Mouse (Mus musculus) layer of hippocampus, adult 18-20 months (tissue): ENCODE results near the gene Ankrd33b. TPM values are rescaled to one million over a fixed set of nuclear protein-coding genes. Genes with fewer than 3 reads are reported as not detected.

ENCODE experiments used
- DNase-seq, 2 experiments: peaks; one replicate each; pipeline ENCODE4 v3.0.0; 2022; ENCODE audit warnings: low spot score in 2 of 2
- total RNA-seq, 2 experiments: library from RNA; stranded (reverse); gene quantifications; 2 replicates each; pipeline ENCODE4 v1.2.3; 2021

Gene Ankrd33b
- total RNA-seq, 2 experiments from 2014 or later: 61.6 to 66.7 TPM

DNA sequence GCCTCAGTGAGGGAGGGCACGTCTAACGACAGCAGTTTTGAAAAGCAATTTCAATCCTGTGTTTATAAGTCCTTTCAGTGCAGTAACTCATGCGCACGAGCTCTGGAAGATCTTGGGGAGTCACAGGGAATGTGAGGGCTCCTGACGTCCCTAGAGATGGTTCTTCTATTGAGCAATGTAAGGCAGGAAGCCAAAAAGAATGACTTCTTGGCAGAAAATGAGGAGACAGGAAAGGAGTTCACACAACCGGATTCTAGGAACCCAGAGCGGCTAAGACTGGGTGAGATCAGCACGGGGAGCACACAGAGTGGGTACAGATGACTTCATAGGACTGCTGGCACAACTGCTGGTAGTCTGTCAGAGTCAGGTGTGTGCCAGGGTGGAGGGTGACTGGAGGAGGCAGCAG is 25.0 kb downstream of the Ankrd33b start:
- no peak for DNase-seq

GRCm38 (mm10) chr15:31342001-31342400 is 25.5 kb downstream of the Ankrd33b start:
- DNase-seq: no peak

- no peak for DNase-seq
Observed at GRCm38 (mm10) chr15:31338656-31339291, 28.8 kb downstream of the Ankrd33b start.

- no peak for DNase-seq
Observed at GRCm38 (mm10) chr15:31337983-31338382, 29.5 kb downstream of the Ankrd33b start.

DNA sequence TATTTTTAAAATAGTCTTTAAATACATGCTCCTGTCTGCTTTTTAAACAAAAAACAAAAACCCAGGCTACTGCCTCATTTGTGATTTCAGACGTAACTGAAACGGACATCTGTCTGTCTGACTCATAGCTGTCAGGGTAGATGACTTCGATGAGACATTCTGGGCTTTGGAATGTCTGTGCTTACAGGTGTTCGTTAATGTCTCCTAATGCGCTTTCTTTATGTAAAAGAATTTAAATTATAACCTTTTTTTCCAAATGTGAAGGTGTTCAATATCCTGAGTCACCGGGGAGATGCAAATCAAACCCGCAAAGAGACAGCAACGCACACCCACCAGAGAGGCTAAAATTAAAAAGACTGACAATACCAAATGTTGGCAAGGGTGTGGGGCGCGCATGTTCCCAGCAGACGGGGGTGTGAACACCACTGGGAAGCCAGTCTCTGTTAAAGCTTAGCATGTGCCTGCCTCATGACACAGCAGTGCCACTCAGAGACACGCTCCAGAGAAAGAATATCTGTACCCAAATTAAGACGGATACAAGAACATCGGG is 30.3 kb downstream of the Ankrd33b start:
- peak; percentile 89 to 94 for DNase-seq

DNA sequence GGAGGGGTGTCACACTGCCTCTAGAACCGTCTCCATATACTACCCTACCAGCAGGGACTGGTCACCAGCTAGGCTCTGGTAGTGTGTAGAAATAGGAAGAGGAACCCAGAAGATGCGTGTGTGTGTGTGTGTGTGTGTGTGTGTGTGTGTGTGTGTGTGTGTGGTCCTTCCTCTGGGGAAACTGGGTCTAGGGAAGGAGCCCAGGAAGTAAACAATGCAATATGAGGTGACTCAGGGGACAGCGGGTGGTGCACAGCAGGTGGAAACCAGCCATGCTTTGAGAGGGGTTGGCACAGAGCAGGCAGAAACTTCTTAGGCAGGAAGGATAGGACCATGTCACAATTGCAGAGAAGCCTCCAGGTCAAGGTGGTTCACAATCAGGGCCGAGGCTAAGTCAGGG is 30.8 kb downstream of the Ankrd33b start:
- no peak for DNase-seq

DNA sequence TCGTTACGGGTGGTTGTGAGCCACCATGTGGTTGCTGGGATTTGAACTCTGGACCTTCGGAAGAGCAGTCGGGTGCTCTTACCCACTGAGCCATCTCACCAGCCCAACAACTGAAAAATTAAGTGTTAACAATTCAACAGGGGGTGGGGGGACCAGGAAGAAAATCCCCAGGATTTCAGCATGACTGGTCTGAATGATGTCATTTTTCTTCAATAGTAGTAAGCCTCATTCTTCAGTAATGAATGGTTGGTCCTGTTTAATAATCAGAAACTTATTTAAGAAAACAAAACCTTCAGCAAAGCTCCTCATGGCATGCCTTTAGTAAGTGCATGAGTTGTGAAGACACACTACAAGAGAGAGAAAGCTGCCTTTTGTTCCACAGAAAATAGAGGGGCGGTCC is 32.7 kb downstream of the Ankrd33b start:
- no peak for DNase-seq

DNA sequence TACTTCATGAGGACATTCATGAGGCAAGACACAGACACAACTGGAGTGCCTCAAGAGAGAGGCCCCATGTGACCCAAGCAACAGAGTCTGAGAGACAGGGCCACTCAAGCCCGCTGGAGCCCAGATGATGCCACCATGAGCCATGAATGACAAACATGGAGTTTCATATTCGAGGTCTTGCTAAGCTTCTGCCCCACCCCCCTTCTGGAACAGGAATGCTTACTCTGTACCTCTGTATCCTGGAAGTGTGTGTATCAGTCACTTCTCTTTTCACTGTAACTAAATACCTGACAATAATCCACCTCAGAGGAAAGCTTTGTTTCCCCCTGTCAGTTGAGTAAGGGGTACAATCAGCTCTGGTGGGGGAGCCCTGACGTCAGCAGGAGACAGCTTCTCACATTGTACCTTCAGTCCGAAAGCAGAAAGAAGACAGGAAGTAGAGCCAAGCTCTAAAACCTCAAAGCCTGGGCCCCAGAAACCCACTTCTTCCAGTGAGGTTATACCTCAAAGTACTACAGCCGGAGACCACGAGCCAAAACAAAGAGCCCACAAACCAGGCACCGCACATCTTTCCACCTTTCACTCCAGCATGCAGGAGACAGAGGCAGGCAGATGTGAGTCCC is 34.9 kb downstream of the Ankrd33b start:
- DNase-seq: no peak

DNA sequence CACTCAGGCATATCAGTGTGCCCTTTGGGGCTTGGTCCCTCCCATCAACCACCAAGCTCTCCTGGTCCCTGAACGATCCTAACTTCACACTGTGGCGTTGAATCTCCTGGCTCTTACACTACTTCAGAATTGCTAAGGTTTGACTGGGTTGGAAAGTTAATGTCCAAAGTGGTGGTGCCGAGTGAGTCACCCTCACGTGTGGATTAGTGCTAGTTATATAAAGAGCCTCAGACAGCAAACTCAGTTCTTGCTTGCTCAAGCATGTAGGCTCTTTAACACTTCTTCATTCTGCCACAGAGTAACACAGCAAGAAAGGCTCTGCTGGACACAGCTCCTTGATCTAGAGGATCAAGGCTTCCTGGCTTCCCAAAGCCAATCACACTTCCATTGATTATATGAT is 35.8 kb downstream of the Ankrd33b start:
- DNase-seq: no peak

GRCm38 (mm10) chr15:31328082-31328614 is 39.4 kb downstream of the Ankrd33b start:
- DNase-seq: no peak

- DNase-seq: no peak
Observed at GRCm38 (mm10) chr15:31325660-31326354, 41.7 kb downstream of the Ankrd33b start.

DNA sequence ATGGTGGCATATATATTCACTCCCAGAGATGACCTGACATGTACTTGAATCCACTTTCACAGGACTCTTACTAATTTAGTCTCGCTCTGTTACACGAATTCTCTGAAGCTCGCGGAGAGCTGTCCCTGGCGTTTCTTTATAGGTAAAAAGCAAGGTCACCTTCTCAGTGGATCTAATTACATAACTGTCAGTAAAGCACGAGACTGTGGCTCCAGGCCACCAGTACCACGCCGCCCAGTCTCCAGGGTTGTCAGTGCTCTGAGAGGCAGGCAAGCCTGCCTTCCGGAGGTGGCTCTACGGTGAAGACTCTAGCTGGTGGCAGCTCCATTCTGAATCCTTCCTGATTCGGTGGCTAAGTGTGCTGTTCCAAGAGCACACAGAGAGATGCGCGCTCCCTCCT is 43.0 kb downstream of the Ankrd33b start:
- DNase-seq: no peak

- DNase-seq: no peak
Observed at GRCm38 (mm10) chr15:31323684-31324083, 43.8 kb downstream of the Ankrd33b start.

- DNase-seq: no peak
Observed at GRCm38 (mm10) chr15:31320598-31321377, 46.7 kb downstream of the Ankrd33b start.

DNA sequence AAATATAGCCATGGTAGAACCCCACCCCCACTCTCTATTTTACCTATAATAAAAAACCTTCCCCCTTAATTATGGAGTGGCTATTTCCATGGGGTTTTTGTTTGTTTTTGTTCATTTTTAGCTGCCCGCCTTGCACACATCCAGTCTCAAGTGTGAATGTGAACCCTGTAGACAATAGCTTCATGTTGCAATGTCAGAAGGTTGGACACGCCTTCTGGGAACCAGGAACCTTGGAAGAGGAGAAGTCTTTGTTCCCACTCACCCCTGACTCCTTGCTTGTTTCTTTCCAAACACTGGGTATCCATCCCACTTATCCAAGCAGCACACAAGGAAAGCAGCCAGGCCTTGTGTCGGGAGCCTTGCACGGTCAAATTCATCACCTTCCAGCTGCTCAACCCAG is 48.5 kb downstream of the Ankrd33b start:
- DNase-seq: no peak

DNA sequence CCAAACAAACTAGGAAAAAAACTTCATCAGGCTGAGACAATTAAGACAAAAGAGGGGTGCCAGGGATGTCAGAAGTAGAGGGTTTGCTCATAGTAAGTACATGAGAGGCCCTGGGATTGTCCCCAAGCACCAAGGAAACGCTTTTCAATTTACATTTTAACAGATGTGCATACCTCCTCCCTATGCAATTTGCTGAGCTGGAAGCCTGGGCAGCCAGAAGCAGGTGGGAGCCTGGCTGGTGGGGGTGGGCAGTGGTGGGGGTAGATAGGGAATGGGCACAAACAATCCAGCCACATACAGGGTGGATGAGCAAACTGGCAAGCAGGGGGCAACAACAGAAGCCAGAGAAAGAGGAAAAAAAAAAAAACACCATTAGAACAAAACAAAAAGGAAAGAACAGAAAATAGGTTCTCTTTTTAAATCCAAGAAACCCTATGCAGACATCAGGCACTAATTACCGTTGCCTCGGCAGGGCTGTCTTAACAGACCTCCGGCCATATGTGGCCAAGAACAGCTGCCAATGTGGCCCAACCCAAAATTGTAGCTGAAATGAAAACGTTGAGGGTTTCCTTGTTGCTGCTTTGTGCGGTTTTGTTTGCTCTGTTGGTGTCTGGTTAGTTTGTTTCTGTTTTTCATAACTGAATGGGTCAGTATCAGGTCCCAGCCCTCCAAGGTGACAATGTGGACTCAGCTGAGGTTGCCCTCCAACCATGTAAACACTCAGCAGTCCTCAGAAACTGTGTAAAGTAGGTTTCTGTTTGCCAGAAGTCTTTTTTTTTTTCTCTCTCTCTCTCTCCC is 49.2 kb downstream of the Ankrd33b start:
- no peak for DNase-seq

DNA sequence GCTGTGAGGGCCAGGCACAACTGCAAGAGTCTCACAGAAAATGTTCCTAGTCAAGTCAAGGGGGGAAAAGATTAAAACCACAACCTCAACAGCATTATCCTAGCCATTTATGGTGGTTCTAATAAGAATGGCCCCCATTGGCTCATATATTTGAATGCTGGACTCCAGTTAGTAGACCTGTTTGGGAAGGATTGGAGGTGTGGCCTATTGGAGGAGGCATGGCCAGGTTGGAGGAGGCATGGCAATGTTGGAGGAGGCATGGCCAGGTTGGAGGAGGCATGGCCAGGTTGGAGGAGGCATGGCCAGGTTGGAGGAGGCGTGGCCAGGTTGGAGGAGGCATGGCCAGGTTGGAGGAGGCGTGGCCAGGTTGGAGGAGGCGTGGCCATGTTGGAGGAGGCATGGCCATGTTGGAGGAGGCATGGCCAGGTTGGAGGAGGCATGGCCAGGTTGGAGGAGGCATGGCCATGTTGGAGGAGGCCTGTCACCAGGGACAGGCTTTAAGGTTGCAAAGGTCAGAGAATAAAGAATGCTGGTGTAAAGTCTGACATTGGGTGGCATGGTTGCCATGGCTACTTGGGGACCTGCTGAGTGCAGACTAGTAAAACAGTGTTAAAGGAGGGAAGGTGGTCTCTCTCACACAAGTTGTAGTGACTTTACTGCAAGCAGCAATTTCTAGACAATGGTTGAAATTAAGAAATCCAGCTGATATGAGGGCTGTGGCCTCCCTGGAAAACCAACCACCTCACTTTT is 50.3 kb downstream of the Ankrd33b start:
- no peak for DNase-seq

DNA sequence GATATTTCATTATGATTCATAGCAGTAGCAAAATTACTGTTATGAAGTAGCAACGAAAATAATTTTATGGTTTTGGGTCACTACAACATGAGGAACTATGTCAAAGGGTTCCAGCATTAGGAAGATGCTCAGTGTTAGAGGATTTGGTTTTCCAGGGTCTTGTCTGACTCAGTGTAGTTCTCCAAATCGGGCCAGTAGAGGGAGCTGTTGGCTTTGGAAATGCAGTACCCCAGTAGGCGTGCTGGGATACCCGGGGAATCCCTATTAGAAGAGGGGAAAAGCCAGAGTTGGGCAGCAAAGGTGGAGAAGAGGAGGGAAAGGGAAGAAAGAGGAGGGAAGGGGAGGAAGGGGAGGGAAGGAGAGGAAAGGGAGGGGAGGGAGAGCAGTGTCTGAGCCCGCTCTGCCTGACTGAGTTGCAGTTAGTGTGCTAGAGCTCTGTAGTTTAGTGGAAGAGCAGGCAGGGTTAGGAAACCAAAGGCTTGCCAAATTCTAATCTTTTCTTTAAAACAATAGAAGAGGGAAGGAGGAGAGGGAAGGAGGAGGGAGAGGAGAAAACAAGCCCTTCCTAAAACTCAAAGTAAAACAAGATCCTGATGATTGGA is 51.8 kb downstream of the Ankrd33b start:
- DNase-seq: peak; percentile 73 to 91

- DNase-seq: no peak
Observed at GRCm38 (mm10) chr15:31312001-31312400, 55.5 kb downstream of the Ankrd33b start.
